Mouse (Mus musculus): ENCODE measurements around the gene Cenpe.
"Not testable (repeated sequence)": the region's sequence is repeated elsewhere in the genome, so short reads cannot be mapped to it uniquely, and the experiment has no call there.

- TF ChIP-seq CTCF (IDR thresholded peaks at IDR 0.05; ENCODE audit: borderline replicate concordance, extremely low read depth, insufficient read depth, insufficient read length); POLR2A (IDR thresholded peaks at IDR 0.05; ENCODE audit: borderline replicate concordance, extremely low read depth, insufficient read depth, insufficient read length, poor library complexity, severe bottlenecking): not testable (repeated sequence)
Observed at GRCm38 (mm10) chr3:135198051-135198450, 14.3 kb upstream of the Cenpe start.

All from brain, embryonic 14.5 days (tissue).